Mouse (Mus musculus): ENCODE results near the gene Olfr722.
A peak's percentile ranks its signal among the peaks of the same experiment; 100 is the strongest.
"Not testable (repeated sequence)": the region's sequence is repeated elsewhere in the genome, so short reads cannot be mapped to it uniquely, and the experiment has no call there.

Olfr722 gene

DNA sequence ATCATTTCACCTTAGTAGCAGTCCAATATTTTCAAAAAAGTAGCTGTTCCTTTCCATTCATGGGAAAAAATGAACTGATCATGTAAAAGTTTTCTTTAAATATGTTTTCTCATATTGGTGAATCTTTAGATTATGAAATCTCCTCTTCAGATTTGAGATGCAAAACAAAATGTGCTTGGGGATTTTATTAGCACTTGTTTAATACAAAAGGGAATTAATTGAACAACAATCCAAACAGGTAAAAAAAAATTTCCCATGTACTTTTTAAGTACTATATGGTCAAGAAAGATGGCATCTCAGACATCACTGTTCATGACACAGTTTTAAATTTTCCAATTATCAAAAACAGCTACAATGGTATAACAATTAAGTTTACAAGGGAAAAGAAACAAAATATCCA, at the start of gene Olfr722:
TSS of gene Olfr722 (minus strand) at position 101 of the 400 bp plus-strand sequence.
- no peak for DNase-seq (ENCODE audit: low read depth, low spot score)

DNA sequence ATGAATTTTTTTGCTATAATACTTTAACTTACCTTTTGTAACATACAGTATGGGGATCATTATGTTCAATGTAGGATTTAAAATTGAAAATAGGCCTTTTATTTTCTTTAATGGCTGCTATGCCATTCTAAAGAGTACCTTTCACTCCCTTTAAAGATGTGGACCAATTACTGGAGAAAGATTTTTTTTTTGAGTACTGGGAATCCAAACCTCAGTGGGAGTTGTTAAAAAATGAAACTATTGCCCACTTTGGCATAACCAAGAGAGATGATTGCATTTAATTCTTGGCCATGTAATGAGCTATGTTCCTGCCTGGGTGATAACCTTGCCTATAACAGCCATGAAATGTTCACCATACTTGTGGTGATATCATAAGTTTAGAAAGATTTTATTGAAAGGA, 29.9 kb upstream of the Olfr722 start, which contains the start of gene Olfr723:
TSS of gene Olfr723 (minus strand) at position 101 of the 400 bp plus-strand sequence.
- not testable (repeated sequence) for DNase-seq (ENCODE audit: low read depth, low spot score)

DNA sequence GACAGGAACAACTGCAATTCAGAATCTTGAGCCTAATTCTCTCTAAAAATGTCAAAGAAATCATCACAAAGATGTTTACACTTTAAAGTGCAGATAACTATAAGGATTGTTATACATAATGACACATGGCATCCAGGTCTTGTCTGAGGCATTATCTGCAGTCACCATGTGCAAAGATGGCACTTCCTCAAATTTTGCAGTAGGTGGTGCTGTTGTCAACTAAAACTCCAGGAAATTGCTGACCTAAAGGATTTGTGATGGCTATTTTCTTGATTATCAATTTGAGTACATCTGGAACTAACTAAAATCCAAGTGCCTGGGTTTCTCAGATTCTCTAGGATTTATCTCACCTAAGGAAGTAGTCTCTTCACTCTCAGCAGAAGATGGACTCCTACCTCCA, 41.4 kb downstream of the Olfr722 start:
- peak; percentile 40 for DNase-seq (ENCODE audit: low read depth, low spot score)

Data from forelimb bud, embryonic 11.5 days (tissue).